Mouse (Mus musculus): ENCODE measurements at regions not wholly inside any gene's neighbourhood (a gene's known extent, or its start where the extent isn't known, plus 50 kb on each side); places are given as distances from the start of the nearest gene placed in this dataset.
"Not testable (repeated sequence)": the region's sequence is repeated elsewhere in the genome, so short reads cannot be mapped to it uniquely, and the experiment has no call there.

DNA sequence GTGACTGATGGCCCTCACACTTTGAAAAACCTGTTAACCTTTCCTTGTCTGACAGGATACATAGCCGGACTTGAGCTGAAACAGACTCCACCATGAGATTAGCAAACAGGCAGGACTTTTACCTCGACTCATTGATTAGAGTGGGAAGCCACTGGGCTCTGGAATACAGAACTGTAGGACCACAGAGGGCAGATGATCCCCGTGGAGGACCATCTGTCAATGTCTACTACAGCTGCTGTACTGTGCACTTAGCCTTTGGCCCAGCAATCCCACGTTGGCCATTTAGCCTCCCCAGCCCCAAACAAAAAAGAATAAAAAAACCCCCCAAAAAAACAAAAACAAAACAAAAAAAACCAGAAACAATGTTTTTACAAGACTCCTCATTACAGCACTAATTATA lies 103.9 kb upstream of the Dazl start:
- DNase-seq (ENCODE audit: low spot score), result no peak

- peak; percentile 56 for DNase-seq (ENCODE audit: low spot score)
Measured at GRCm38 (mm10) chr17:50407249-50407990, 101.8 kb upstream of the Plcl2 start.

DNA sequence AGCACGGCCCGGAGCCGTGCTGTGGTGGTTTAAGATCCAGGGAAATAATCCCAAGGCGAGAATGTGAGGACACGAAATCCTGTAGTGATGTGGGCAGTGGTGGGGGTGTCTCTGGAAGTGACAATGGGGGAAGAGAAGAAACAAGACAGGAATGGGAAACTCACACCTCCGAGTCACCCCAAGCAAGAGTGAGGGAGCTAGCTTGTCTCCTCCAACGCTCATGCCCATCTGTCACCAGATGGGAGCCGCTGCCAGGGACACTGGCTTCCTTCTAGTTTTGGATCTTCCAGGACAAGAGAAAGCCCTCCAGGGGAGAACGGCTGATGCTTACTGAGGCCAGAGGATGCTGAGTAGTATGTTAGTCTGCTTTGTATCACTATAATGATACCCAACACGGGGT lies 100.6 kb upstream of the Plcl2 start:
- DNase-seq (ENCODE audit: low spot score), result no peak

DNA sequence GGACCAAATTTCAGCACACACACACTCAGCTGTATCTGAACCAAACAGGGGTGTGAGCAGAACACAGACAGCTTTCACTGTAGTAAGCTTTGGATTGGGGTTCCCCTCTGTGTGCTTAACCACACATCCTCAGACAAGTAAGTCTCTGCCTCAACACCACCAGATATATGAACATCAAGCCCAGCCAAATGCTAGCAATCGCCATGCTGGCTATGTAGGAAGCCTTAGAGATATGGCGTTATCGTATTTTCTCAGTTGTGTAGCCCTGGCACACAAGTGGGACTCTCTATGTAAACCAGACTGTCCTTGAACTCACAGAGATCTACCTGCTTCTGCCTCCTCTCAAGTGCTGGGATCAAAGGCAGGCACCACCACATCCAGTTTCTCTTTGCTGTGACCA lies 99.9 kb upstream of the Plcl2 start:
- DNase-seq (ENCODE audit: low spot score), result no peak

- DNase-seq (ENCODE audit: low spot score), result no peak
Measured at GRCm38 (mm10) chr17:50409895-50410294, 99.3 kb upstream of the Plcl2 start.

DNA sequence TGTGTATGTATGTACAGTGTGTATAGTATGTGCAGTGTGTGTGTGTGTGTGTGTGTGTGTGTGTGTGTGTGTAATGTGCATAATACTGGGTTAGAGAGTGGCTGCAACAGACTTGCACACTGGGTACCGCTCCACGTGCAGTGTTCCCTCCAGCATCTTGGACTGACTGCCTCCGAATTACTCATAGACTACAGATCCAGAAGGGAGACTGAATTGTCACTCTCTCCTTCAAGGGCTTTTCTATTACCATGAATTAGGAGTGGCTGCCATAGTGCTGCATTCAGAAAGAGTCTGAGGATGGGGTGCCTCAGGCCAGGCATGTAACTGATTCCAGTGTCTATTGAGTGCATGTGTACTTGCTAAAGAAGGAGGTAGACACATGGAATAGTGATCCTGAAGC lies 98.9 kb upstream of the Plcl2 start:
- DNase-seq (ENCODE audit: low spot score), result no peak

GRCm38 (mm10) chr17:50412446-50412845 lies 96.8 kb upstream of the Plcl2 start:
- no peak for DNase-seq (ENCODE audit: low spot score)

- DNase-seq (ENCODE audit: low spot score), result no peak
Measured at GRCm38 (mm10) chr17:50413916-50414315, 95.3 kb upstream of the Plcl2 start.

DNA sequence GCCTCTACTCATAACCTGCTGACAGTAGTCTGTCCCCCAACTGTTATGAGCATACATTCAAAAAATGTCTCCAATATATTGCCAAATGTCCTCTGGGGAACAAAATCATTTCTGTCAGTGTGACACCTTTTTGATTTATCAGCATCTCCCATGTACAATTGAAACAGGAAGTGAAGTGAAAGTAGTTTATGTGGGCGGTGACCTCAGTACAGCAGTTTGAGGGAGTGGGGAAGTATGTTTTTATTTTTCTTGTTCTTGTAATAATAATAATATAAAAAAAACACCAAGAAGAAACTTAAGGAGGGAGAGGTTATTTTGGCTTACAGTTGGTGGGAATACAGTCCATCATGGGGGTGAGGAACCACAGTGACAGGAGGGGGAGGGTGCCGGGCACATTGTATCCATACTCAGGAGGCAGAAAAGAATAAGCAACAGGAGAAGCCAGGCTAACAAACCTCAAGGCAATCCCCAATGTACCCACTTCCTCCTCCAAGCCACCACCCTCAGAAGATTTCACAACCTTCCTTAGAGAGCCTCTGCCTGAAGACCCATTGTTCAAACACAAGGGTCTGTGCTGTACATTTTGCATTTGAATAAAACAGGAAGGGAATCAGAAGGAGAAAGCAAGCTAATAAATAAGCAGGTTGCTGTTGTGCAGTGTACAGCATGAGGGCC lies 93.7 kb upstream of the Plcl2 start:
- no peak for DNase-seq (ENCODE audit: low spot score)

DNA sequence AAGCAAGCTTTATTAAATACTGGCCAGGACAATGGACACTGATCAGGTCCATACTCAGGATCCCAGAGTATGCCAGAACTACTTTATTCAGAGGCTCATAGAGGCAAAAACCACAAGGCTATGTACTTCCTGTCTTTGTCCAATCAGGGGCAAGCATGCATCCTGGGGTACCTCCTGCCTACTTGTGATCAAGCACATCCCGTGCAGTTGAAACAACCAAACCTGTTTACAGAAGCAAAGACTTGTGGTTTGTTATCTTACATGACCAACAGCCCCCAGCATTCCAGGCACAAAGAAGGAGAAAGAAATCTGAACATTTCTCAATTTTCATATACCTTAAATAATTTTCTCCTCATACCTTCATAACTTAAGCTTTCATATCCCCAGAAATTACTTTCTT lies 93.1 kb upstream of the Plcl2 start:
- DNase-seq (ENCODE audit: low spot score), result no peak

GRCm38 (mm10) chr17:50416538-50417113 lies 92.6 kb upstream of the Plcl2 start:
- DNase-seq (ENCODE audit: low spot score), result no peak

- peak; percentile 55 for DNase-seq (ENCODE audit: low spot score)
Measured at GRCm38 (mm10) chr17:50418863-50419383, 90.3 kb upstream of the Plcl2 start.

DNA sequence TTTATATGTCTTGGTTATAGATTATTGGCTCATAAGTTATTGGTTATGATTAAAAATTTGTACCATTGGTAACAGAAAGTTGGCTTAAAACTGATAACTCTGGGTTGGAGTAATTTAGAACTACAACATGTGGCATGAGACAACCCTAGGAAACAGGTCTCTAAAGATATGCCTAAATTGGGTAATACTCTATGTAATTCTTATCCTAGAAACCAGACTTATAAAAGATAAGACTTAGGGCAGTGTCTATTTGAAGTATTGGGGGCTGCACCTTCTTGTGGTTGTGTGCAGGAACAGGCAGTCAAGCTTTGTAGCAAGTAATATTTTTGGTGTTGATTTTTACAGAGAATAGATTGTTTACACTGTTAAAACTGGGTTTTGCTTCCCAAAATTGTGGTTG lies 89.7 kb upstream of the Plcl2 start:
- not testable (repeated sequence) for DNase-seq (ENCODE audit: low spot score)

GRCm38 (mm10) chr17:50419966-50420365 lies 89.2 kb upstream of the Plcl2 start:
- no peak for DNase-seq (ENCODE audit: low spot score)

GRCm38 (mm10) chr17:50420690-50421089 lies 88.5 kb upstream of the Plcl2 start:
- no peak for DNase-seq (ENCODE audit: low spot score)

GRCm38 (mm10) chr17:50421476-50421875 lies 87.7 kb upstream of the Plcl2 start:
- no peak for DNase-seq (ENCODE audit: low spot score)

DNA sequence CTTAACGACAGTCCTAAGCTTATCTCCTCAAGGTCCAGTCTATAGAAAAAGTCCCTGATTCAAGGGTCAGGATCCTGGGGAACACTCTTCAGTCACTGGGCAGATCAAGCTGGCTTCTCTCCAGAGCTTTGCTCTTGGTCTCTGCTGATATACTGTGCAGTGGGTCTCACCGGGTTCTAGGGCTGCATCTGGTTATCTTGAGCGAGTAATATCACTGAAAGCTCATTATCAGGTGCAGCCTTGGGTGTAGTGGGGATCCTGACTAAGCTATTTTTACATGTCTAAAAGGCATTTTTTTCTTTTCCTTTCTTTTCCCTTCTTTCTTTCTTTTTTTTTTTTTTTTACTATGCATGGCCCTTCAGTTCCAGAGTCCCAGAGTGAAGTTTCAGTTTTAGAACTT lies 84.1 kb upstream of the Plcl2 start:
- DNase-seq (ENCODE audit: low spot score), result no peak

GRCm38 (mm10) chr17:50425531-50425930 lies 83.7 kb upstream of the Plcl2 start:
- no peak for DNase-seq (ENCODE audit: low spot score)

- no peak for DNase-seq (ENCODE audit: low spot score)
Measured at GRCm38 (mm10) chr17:50426146-50426545, 83.1 kb upstream of the Plcl2 start.

DNA sequence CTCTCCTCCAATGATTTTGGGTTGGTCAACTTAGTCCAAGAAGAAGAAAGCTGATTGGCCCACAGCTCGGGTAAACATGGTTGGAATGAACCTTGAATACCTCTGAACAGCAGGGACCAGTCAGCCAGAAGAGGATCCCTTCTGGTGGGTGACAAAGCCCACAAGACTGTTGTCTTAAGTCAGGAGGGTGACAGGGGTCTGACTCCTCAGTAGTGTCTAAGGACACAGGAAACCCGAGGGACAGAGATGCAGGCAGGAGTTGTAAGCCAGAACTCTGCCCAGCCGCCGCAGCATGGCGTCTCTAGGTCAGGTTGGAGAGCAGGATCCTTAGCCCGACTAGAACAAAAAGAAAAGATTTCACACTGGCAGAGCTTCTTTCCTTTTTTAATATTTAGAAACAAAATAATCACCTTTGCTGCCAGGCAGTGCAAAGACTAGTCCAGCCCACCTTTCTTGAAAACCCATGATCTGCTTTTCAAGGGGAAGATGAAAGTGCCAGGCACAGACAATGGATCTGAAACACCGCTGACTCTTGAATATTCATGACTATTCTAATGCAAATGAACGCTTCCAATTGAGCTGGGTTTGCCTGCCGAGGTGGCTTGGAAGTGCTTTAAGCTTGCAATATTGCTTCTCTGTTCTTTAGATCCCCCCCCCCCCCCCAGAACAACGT lies 81.7 kb upstream of the Plcl2 start:
- no peak for DNase-seq (ENCODE audit: low spot score)

- DNase-seq (ENCODE audit: low spot score), result no peak
Measured at GRCm38 (mm10) chr17:50428004-50428560, 81.1 kb upstream of the Plcl2 start.

- no peak for DNase-seq (ENCODE audit: low spot score)
Measured at GRCm38 (mm10) chr17:50432559-50432958, 76.6 kb upstream of the Plcl2 start.

All from layer of hippocampus, adult 11-12 months (tissue).